Mouse (Mus musculus) thymus, adult 2 months (tissue): ENCODE results near the gene Pros1.

Experiments
- CTCF ChIP-seq: fragments of 200-500 bp; IDR thresholded peaks from 2 replicates; pipeline ENCODE4 v1.5.1; 2012; ENCODE audit warnings: mild to moderate bottlenecking, control low read depth, low read length, moderate library complexity, borderline replicate concordance; ENCODE audit not compliant: control insufficient read depth, poor library complexity, insufficient read depth; ENCODE audit errors: extremely low read depth
- POLR2A ChIP-seq: fragments of 200-500 bp; IDR thresholded peaks from 2 replicates; pipeline ENCODE4 v1.6.1; 2012; ENCODE audit warnings: mild to moderate bottlenecking, low read length, control low read depth, moderate library complexity; ENCODE audit not compliant: control insufficient read depth, poor library complexity, insufficient read depth; ENCODE audit errors: extremely low read depth

DNA sequence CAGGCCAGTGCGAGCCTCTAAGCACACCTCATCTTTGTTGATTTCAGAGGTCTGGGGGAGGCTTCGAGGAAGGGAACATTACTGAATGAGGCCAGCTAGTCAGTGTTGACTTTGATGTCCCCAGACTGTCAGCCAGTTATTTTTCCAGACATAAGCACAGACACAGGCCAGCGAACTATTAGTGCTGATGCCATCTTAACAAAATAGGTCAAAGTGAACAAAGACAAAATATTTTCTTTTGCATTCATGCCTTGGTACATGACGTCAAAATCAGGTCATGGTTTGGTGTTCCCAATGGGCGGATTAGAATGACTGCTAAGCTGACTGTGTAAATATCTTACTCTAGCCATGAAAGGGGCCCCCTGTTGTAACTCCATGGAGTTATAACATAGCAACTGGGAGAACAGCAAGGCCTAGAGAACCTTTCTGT is 18.6 kb downstream of the Pros1 start:
- no peak for TF ChIP-seq CTCF
- TF ChIP-seq POLR2A: no peak
